Mouse (Mus musculus) myocyte (in vitro differentiated cells): ENCODE results near the gene Fezf2. TPM values are rescaled to one million over a fixed set of nuclear protein-coding genes. Genes with fewer than 3 reads are reported as not detected.

ENCODE experiments used
- H3K27me3 ChIP-seq: one replicate; pipeline ENCODE4 v1.6.1; 2011; ENCODE audit not compliant: control insufficient read depth, insufficient read depth, insufficient read length
- H3K36me3 ChIP-seq: one replicate; pipeline ENCODE4 v1.6.1; 2011; ENCODE audit not compliant: control insufficient read depth, insufficient read depth
- H3K4me2 ChIP-seq: one replicate; pipeline ENCODE4 v1.6.1; 2011; ENCODE audit warnings: low read depth, control low read depth
- H3K4me3 ChIP-seq: one replicate; pipeline ENCODE4 v1.5.1; 2011; ENCODE audit warnings: mild to moderate bottlenecking, control low read depth, moderate library complexity
- H3K79me2 ChIP-seq: one replicate; pipeline ENCODE4 v1.6.1; 2011; ENCODE audit not compliant: control insufficient read depth, insufficient read depth
- H3ac ChIP-seq: one replicate; pipeline ENCODE4 v1.6.1; 2011; ENCODE audit not compliant: control insufficient read depth, insufficient read length
- CEBPB ChIP-seq: IDR thresholded peaks from 2 replicates; pipeline ENCODE4 v1.6.1; 2011; ENCODE audit warnings: mild to moderate bottlenecking, moderate library complexity; ENCODE audit not compliant: poor library complexity, insufficient read depth, severe bottlenecking
- E2F4 ChIP-seq: IDR thresholded peaks from one replicate; pipeline ENCODE4 v1.6.1; 2011; ENCODE audit warnings: mild to moderate bottlenecking, control low read depth, moderate library complexity; ENCODE audit not compliant: insufficient read depth
- MAX ChIP-seq: IDR thresholded peaks from one replicate; pipeline ENCODE4 v1.6.1; 2011; ENCODE audit warnings: low read depth, mild to moderate bottlenecking, control low read depth
- MYOD1 ChIP-seq, 3 experiments: IDR thresholded peaks; one replicate each; pipeline ENCODE4 v1.6.1; 2011; ENCODE audit warnings: control low read depth in 2 of 3, low read depth in 2 of 3, mild to moderate bottlenecking in 2 of 3, moderate library complexity in 1 of 3; ENCODE audit not compliant: insufficient read length in 2 of 3, control insufficient read depth in 1 of 3
- MYOG ChIP-seq, 3 experiments: IDR thresholded peaks; one replicate each; pipeline ENCODE4 v1.6.1; 2011; ENCODE audit warnings: control low read depth in 2 of 3, low read depth in 2 of 3, mild to moderate bottlenecking in 2 of 3; ENCODE audit not compliant: insufficient read length in 2 of 3, control insufficient read depth in 1 of 3, insufficient read depth in 1 of 3
- POLR2A ChIP-seq: IDR thresholded peaks from one replicate; pipeline ENCODE4 v1.6.1; 2011; ENCODE audit warnings: low read depth, mild to moderate bottlenecking, control low read depth, moderate library complexity; ENCODE audit not compliant: insufficient read length
- POLR2AphosphoS2 ChIP-seq: IDR thresholded peaks from one replicate; pipeline ENCODE4 v1.6.1; 2011; ENCODE audit warnings: low read depth, control low read depth; ENCODE audit not compliant: insufficient read length
- REST ChIP-seq: IDR thresholded peaks from one replicate; pipeline ENCODE4 v1.6.1; 2011; ENCODE audit warnings: mild to moderate bottlenecking, control low read depth, moderate library complexity; ENCODE audit not compliant: insufficient read depth, insufficient read length
- SRF ChIP-seq: IDR thresholded peaks from one replicate; pipeline ENCODE4 v1.6.1; 2011; ENCODE audit warnings: low read depth; ENCODE audit not compliant: control insufficient read depth, insufficient read length
- TCF12 ChIP-seq: IDR thresholded peaks from one replicate; pipeline ENCODE4 v1.6.1; 2011; ENCODE audit warnings: mild to moderate bottlenecking, control low read depth; ENCODE audit not compliant: poor library complexity, insufficient read depth, severe bottlenecking
- TCF3 ChIP-seq: IDR thresholded peaks from one replicate; pipeline ENCODE4 v1.6.1; 2011; ENCODE audit warnings: low read depth, control low read depth; ENCODE audit not compliant: insufficient read length
- USF1 ChIP-seq: IDR thresholded peaks from one replicate; pipeline ENCODE4 v1.6.1; 2011; ENCODE audit warnings: low read depth, mild to moderate bottlenecking, control low read depth, moderate library complexity
- polyA plus RNA-seq: library from polyadenylated mRNA; unstranded; fragments of >200 nt; fragmentation: generic; extraction: Trizol; gene quantifications from one replicate; pipeline ENCODE4 v1.2.1, GENCODE M21; 2012; ENCODE audit warnings: missing spikeins

The Fezf2 gene
- polyA plus RNA-seq, 1 experiment = not detected

DNA sequence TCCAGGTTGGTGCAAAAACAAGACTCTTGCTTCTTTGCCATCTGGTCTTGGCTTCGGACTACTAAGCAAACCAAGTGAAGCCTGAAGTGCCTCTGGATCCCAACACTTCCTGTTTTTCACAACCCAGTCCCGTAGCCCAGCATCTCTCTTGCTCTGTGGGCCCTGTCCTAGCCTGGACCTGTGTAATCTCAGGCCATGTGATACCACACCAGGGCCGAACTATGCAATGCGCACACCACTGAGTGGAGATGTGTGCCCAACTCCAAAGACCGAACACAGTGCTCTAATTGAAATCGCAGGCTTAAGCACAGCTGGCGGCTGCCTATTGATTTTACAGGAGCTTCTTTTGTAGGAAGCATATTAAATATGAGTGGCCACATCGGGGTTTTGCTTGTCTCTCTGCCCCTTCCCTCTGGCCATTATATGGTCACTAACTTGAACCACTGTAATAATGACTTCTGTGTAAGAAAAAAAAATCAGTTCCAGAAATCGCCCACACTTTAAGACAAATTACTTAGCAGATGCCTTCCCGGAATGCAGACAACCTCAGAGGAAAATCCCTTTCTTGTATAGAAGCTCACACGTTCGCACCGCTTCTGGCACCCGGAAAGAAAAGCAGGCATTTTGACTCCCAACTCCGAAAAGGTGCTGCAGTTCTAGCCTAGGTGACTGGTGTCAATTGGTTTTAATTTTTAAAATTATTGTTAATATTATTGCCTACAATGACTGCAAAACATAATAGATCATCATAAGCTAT, 1.5 kb upstream of the Fezf2 start:
- Histone ChIP-seq H3K36me3 (no peaks in the 10 kb centered on the region), H3ac (no peak overlapping the region), H3K4me2 (no peak overlapping the region), H3K79me2 (no peaks in the 10 kb centered on the region), H3K27me3 (peaks cover 40% of the 10 kb centered on the region), H3K4me3 (no peak overlapping the region)
- no peak for TF ChIP-seq SRF
- TF ChIP-seq POLR2AphosphoS2 = no peak
- no peak for TF ChIP-seq TCF12
- no peak for TF ChIP-seq MYOD1 (IDR thresholded peaks at IDR 0.05; ENCODE audit: control insufficient read depth in 1 of 3, insufficient read length in 2 of 3, low read depth in 2 of 3)
- TF ChIP-seq TCF3 = no peak
- no peak for TF ChIP-seq CEBPB
- no peak for TF ChIP-seq MYOG (IDR thresholded peaks at IDR 0.05; ENCODE audit: control insufficient read depth in 1 of 3, insufficient read depth in 1 of 3, insufficient read length in 2 of 3, low read depth in 2 of 3)

- peaks cover 63% of the 10 kb centered on the region for H3K27me3 ChIP-seq
- no peaks in the 10 kb centered on the region for H3K79me2 ChIP-seq
- no peak for TF ChIP-seq USF1
- TF ChIP-seq MYOG (IDR thresholded peaks at IDR 0.05; ENCODE audit: control insufficient read depth in 1 of 3, insufficient read depth in 1 of 3, insufficient read length in 2 of 3, low read depth in 2 of 3) = no peak
- TF ChIP-seq MAX = no peak
- TF ChIP-seq TCF12 = no peak
- no peak overlapping the region for H3K4me3 ChIP-seq
- H3K4me2 ChIP-seq = no peak overlapping the region
- no peak overlapping the region for H3ac ChIP-seq
- H3K36me3 ChIP-seq = no peaks in the 10 kb centered on the region
Observed at GRCm38 (mm10) chr14:12346865-12347600, 956 bp downstream of the Fezf2 start.

GRCm38 (mm10) chr14:12346011-12346864, 1.8 kb downstream of the Fezf2 start:
- H3K27me3 ChIP-seq = peaks cover 64% of the 10 kb centered on the region
- H3K4me2 ChIP-seq = no peak overlapping the region
- H3K36me3 ChIP-seq = no peaks in the 10 kb centered on the region
- H3K79me2 ChIP-seq = no peaks in the 10 kb centered on the region
- TF ChIP-seq USF1 = no peak
- TF ChIP-seq MAX = no peak
- TF ChIP-seq POLR2A = no peak
- TF ChIP-seq TCF12 = no peak
- no peak for TF ChIP-seq CEBPB
- TF ChIP-seq E2F4 = no peak
- TF ChIP-seq REST = no peak
- H3ac ChIP-seq = no peak overlapping the region
- H3K4me3 ChIP-seq = no peak overlapping the region

DNA sequence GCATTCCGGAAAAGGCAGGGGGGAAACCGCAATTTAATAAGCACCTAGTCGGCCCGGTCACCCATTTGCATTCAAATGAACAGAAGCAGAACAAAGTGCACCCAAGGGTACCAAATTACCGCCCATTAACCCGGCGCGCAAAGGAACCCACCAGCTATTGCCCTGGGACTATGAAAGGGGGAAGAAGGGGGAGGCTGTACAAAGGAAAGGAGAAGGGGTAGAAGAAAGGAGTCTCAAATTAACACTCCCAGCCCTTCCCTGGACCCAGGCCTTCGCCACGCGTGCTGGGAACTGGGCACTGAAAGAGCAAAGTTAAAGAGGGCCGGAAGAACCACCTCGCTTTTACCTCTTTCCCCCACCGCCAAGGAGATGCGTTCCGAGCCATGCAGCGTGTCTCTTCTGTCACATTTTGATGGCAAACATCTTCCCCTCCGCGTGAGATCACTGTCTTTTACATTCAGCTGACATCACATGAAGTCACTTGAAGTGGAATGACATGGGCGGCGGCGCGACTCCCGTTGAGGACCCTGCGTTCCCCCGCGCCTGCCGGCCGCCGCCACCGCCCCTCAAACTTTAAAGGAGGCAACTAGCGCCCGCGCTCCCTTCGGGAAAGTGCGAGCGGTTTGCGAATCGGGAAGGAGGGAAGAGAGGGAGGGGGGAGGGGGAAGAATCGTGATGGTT, 2.6 kb downstream of the Fezf2 start:
- Histone ChIP-seq H3K27me3 (peaks cover 63% of the 10 kb centered on the region), H3K4me3 (no peak overlapping the region), H3K36me3 (no peaks in the 10 kb centered on the region), H3K4me2 (no peak overlapping the region), H3ac (no peak overlapping the region), H3K79me2 (no peaks in the 10 kb centered on the region)
- TF ChIP-seq MYOG (IDR thresholded peaks at IDR 0.05; ENCODE audit: control insufficient read depth in 1 of 3, insufficient read depth in 1 of 3, insufficient read length in 2 of 3, low read depth in 2 of 3) (no peak), E2F4 (no peak), USF1 (no peak), MAX (no peak), REST (no peak), CEBPB (no peak), TCF12 (no peak)

DNA sequence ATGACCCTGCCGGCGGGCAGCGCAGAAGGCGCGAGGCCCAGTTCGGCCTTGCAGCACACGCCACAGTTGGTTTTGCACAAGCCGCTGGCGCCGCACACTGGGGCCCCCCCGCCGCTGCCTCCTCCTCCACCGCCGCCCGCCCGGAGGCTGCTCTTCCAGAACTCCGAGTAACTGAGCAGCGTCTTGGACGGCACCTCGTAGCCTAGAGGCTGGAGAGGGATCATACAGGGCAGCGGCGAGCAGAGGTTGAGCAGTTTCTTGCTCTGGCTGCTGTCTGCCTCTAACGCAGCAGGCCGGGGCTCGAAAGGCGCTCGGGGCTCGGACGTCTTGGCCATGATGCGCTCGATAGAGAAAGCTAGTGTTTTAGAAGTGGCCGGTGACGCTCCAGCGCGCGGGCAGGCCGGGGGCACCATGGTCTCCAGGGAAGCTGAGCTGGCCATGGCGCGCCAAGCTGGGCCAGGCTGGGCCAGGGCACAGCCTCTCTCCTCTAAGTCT, 3.2 kb downstream of the Fezf2 start:
- H3K4me2 ChIP-seq = no peak overlapping the region
- peaks cover 60% of the 10 kb centered on the region for H3K27me3 ChIP-seq
- H3ac ChIP-seq = no peak overlapping the region
- H3K79me2 ChIP-seq = no peaks in the 10 kb centered on the region
- no peaks in the 10 kb centered on the region for H3K36me3 ChIP-seq
- no peak overlapping the region for H3K4me3 ChIP-seq
- TF ChIP-seq POLR2AphosphoS2 = no peak
- TF ChIP-seq REST = no peak
- no peak for TF ChIP-seq POLR2A
- no peak for TF ChIP-seq E2F4
- TF ChIP-seq MYOG (IDR thresholded peaks at IDR 0.05; ENCODE audit: control insufficient read depth in 1 of 3, insufficient read depth in 1 of 3, insufficient read length in 2 of 3, low read depth in 2 of 3) = no peak
- no peak for TF ChIP-seq MYOD1 (IDR thresholded peaks at IDR 0.05; ENCODE audit: control insufficient read depth in 1 of 3, insufficient read length in 2 of 3, low read depth in 2 of 3)
- no peak for TF ChIP-seq CEBPB
- TF ChIP-seq MAX = no peak
- no peak for TF ChIP-seq SRF
- TF ChIP-seq TCF12 = no peak
- no peak for TF ChIP-seq TCF3
- no peak for TF ChIP-seq USF1
